Mouse (Mus musculus) liver, postnatal 0 days (tissue): ENCODE results near the gene Wdr13.

Source experiments
- CTCF ChIP-seq: sonication (generic); IDR thresholded peaks from 2 replicates; pipeline ENCODE4 v1.5.1; 2016; ENCODE audit warnings: antibody characterized with exemption, low read depth
- EP300 ChIP-seq: IDR thresholded peaks from 2 replicates; pipeline ENCODE4 v1.6.1; 2016; ENCODE audit warnings: antibody characterized with exemption, low read depth, mild to moderate bottlenecking

DNA sequence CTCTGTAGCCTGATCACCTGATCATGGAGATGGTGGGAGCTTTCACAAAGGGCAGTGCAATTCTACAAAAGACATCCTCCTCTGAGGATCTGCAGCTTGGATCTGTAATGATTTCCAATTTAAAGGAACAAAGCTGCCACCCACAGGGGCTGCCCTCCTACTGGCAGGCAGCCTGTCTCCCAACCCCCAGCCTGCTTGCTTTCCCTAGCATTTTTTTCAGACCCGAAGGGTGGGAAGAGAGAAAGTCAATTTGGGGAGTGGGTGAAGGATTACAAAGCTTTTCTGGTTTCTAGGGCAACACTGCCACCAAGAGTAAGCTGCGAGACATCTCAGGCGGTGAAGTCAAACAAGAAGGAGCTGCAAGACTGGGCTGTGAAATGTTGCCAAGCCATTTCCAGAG is 31.7 kb downstream of the Wdr13 start:
- TF ChIP-seq EP300: no peak
- TF ChIP-seq CTCF: peak; percentile 30; the same call in 1 of the 2 replicates
